Mouse (Mus musculus) lung, postnatal 0 days (tissue): ENCODE data around the gene Dner.

ENCODE experiments used
- CTCF ChIP-seq: IDR thresholded peaks from 2 replicates; pipeline ENCODE4 v1.5.1; 2016; ENCODE audit warnings: antibody characterized with exemption, mild to moderate bottlenecking
- EP300 ChIP-seq: IDR thresholded peaks from 2 replicates; pipeline ENCODE4 v1.6.1; 2016; ENCODE audit warnings: antibody characterized with exemption, mild to moderate bottlenecking, control low read depth

- TF ChIP-seq CTCF (peak; percentile 15), EP300 (no peak)
These were observed 73.0 kb downstream of the Dner start for GRCm38 (mm10) chr1:84622978-84623554.
